Mouse (Mus musculus): Measurements from ENCODE around the gene Sec16b. TPM values are rescaled to one million over a fixed set of nuclear protein-coding genes. Genes with fewer than 3 reads are reported as not detected.

Gene Sec16b
- 1 to 10 TPM; 5.0 to 5.6 TPM for total RNA-seq (2021)
- long read RNA-seq, experiment 1, full-length matches to known transcripts = 3 of 5 reads
- long read RNA-seq, experiment 1, partial matches to known transcripts = 2 of 5 reads
- long read RNA-seq, experiment 1, other reads (novel, unspliced or antisense) = 0 of 5 reads
- long read RNA-seq, experiment 2, full-length matches to known transcripts = 2 of 7 reads
- long read RNA-seq, experiment 2, partial matches to known transcripts = 2 of 7 reads
- long read RNA-seq, experiment 2, other reads (novel, unspliced or antisense) = 3 of 7 reads

GRCm38 (mm10) chr1:157506522-157506921 is at the start of gene Sec16b:
Gene Sec16b (plus strand): TSS chr1:157506728.
- DNase-seq (ENCODE audit: low spot score in 2 of 2) = peak; percentile 30 to 58

GRCm38 (mm10) chr1:157457789-157458188 is 48.7 kb upstream of the Sec16b start:
- no peak for DNase-seq (ENCODE audit: low spot score in 2 of 2)

GRCm38 (mm10) chr1:157458421-157459208 is 47.9 kb upstream of the Sec16b start, which contains the start of gene Cryzl2:
Gene Cryzl2 (plus strand): TSS chr1:157458577.
- peak; percentile 58 to 79 for DNase-seq (ENCODE audit: low spot score in 2 of 2)

GRCm38 (mm10) chr1:157459904-157460303 is 46.6 kb upstream of the Sec16b start:
- no peak for DNase-seq (ENCODE audit: low spot score in 2 of 2)

GRCm38 (mm10) chr1:157461276-157461675 is 45.3 kb upstream of the Sec16b start:
- DNase-seq (ENCODE audit: low spot score in 2 of 2) = no peak

GRCm38 (mm10) chr1:157462336-157462735 is 44.2 kb upstream of the Sec16b start:
- no peak for DNase-seq (ENCODE audit: low spot score in 2 of 2)

GRCm38 (mm10) chr1:157465194-157465593 is 41.3 kb upstream of the Sec16b start:
- DNase-seq (ENCODE audit: low spot score in 2 of 2) = peak in 1 of 2 experiments; percentile 40

- no peak for DNase-seq (ENCODE audit: low spot score in 2 of 2)
Measured at GRCm38 (mm10) chr1:157467866-157468265, 38.7 kb upstream of the Sec16b start.

GRCm38 (mm10) chr1:157470761-157471386 is 35.7 kb upstream of the Sec16b start:
- DNase-seq (ENCODE audit: low spot score in 2 of 2) = no peak

GRCm38 (mm10) chr1:157472716-157473115 is 33.8 kb upstream of the Sec16b start:
- DNase-seq (ENCODE audit: low spot score in 2 of 2) = no peak

- no peak for DNase-seq (ENCODE audit: low spot score in 2 of 2)
Measured at GRCm38 (mm10) chr1:157474865-157475264, 31.7 kb upstream of the Sec16b start.

GRCm38 (mm10) chr1:157476231-157476630 is 30.3 kb upstream of the Sec16b start:
- no peak for DNase-seq (ENCODE audit: low spot score in 2 of 2)

- no peak for DNase-seq (ENCODE audit: low spot score in 2 of 2)
Measured at GRCm38 (mm10) chr1:157480090-157480489, 26.4 kb upstream of the Sec16b start.

GRCm38 (mm10) chr1:157480901-157481300 is 25.6 kb upstream of the Sec16b start:
- no peak for DNase-seq (ENCODE audit: low spot score in 2 of 2)

- DNase-seq (ENCODE audit: low spot score in 2 of 2) = no peak
Measured at GRCm38 (mm10) chr1:157481666-157482065, 24.9 kb upstream of the Sec16b start.

GRCm38 (mm10) chr1:157484161-157484560 is 22.4 kb upstream of the Sec16b start:
- no peak for DNase-seq (ENCODE audit: low spot score in 2 of 2)

- DNase-seq (ENCODE audit: low spot score in 2 of 2) = no peak
Measured at GRCm38 (mm10) chr1:157500657-157501056, 5.9 kb upstream of the Sec16b start.

GRCm38 (mm10) chr1:157501352-157501945 is 5.1 kb upstream of the Sec16b start:
- no peak for DNase-seq (ENCODE audit: low spot score in 2 of 2)

GRCm38 (mm10) chr1:157503071-157503470 is 3.5 kb upstream of the Sec16b start:
- DNase-seq (ENCODE audit: low spot score in 2 of 2) = no peak

- DNase-seq (ENCODE audit: low spot score in 2 of 2) = peak in 1 of 2 experiments; percentile 39
Measured at GRCm38 (mm10) chr1:157506995-157507595, 567 bp downstream of the Sec16b start.

- DNase-seq (ENCODE audit: low spot score in 2 of 2) = peak in 1 of 2 experiments; percentile 60
Measured at GRCm38 (mm10) chr1:157507814-157508213, 1.3 kb downstream of the Sec16b start.

All from gastrocnemius, postnatal 4 days (tissue).